Mouse (Mus musculus) E14TG2a.4 (cell line): ENCODE results near the gene Slpi.

Experiments
- H3K27me3 ChIP-seq: 2 replicates; pipeline ENCODE4 v1.6.1; 2014; ENCODE audit warnings: low read length, control low read depth; ENCODE audit not compliant: insufficient read depth
- H3K36me3 ChIP-seq: 2 replicates; pipeline ENCODE4 v1.6.1; 2014; ENCODE audit warnings: low read length, control low read depth; ENCODE audit not compliant: insufficient read depth
- H3K4me1 ChIP-seq: replicated peaks from 2 replicates; pipeline ENCODE4 v1.6.1; 2014; ENCODE audit warnings: low read depth, low read length, control low read depth
- H3K4me3 ChIP-seq: replicated peaks from 2 replicates; pipeline ENCODE4 v1.5.1; 2014; ENCODE audit warnings: mild to moderate bottlenecking, low read length
- H3K9me3 ChIP-seq: 2 replicates; pipeline ENCODE4 v1.6.1; 2014; ENCODE audit warnings: low read length, control low read depth
- CTCF ChIP-seq: conservative IDR thresholded peaks from 2 replicates; pipeline ENCODE4 v1.5.1; 2014; ENCODE audit warnings: low read length
- NANOG ChIP-seq: IDR thresholded peaks from 2 replicates; pipeline ENCODE4 v1.6.1; 2014; ENCODE audit warnings: borderline replicate concordance, low read length, mixed read lengths
- POU5F1 ChIP-seq: IDR thresholded peaks from 2 replicates; pipeline ENCODE4 v1.6.1; 2014; ENCODE audit warnings: low read length, borderline replicate concordance

Gene Slpi

DNA sequence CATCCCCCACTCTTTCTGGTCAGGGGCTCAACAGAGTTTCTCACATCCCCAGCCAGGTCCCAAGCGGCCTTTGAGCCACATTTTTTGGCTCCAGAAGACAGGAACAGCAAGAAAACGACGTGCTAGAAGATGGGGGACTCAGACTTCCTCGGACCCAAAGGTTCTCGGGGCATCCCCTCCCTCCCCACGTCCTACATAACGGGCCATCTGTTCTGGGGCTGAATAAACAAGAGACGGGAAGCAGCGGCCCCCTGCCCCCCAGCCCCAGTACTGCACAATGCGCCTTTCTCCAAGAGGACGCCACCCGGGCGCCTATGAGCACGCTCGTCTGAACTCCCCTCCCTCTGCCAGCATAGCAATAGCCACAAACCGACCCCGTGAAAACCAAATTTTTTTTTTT, at the start of gene Slpi:
Gene Slpi (minus strand): TSS at position 76 of the 400 bp plus-strand sequence.
- peaks cover 16% of the 10 kb centered on the region for H3K4me1 ChIP-seq
- H3K36me3 ChIP-seq, result no peaks in the 10 kb centered on the region
- peaks cover 13% of the 10 kb centered on the region for H3K9me3 ChIP-seq
- peaks cover 77% of the 10 kb centered on the region for H3K27me3 ChIP-seq
- TF ChIP-seq POU5F1 (no peak), NANOG (no peak)
- peak within 1 kb of the TSS; percentile 75 for H3K4me3 ChIP-seq

DNA sequence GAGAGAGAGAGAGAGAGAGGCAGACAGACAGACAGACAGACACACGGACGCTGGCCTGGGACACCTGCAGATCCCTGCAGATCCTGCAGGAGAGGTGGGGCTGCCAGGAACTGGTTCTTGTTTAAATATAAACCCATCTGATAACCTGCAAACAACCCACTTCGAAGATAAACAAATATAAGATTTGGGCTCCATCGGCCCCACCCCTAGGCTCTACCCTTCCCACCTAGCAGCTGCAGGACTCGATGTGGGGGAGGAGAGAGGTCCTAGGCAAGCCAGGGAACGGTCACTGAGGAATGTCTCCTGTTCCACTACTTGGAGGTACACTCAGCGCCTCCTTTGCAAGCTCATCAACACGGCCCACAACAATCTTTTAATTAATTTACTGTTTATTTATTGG, 49.4 kb upstream of the Slpi start:
- Histone ChIP-seq H3K27me3 (peaks cover 86% of the 10 kb centered on the region), H3K4me3 (no peak overlapping the region), H3K36me3 (peaks cover 5% of the 10 kb centered on the region; the same call in 1 of the 2 replicates), H3K9me3 (no peaks in the 10 kb centered on the region), H3K4me1 (peaks cover 92% of the 10 kb centered on the region)
- no peak for TF ChIP-seq POU5F1
- no peak for TF ChIP-seq NANOG
- TF ChIP-seq CTCF, result no peak

DNA sequence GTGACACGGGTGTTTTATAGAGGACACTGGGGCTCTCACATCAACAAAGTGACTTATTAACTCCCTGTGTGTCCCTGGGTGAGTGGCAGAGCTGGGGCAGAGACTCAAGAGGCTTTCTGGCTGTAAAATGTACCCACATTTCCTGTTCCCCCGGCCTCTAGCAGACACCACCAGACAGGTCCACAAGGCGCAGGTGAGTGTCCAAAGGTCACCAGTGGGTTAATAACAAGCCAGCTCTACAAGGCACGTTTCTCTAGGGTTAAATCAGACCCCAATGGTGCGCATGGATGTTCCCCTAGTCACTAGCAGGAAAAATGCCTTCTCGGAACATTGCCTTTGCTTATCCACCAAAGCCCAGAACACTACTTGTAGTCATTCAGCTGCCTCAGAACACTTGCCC, 48.8 kb upstream of the Slpi start:
- Histone ChIP-seq H3K4me3 (no peak overlapping the region), H3K36me3 (peaks cover 5% of the 10 kb centered on the region; the same call in 1 of the 2 replicates), H3K27me3 (peaks cover 90% of the 10 kb centered on the region), H3K9me3 (no peaks in the 10 kb centered on the region), H3K4me1 (peaks cover 95% of the 10 kb centered on the region)
- TF ChIP-seq POU5F1, result no peak
- no peak for TF ChIP-seq CTCF
- TF ChIP-seq NANOG, result no peak

DNA sequence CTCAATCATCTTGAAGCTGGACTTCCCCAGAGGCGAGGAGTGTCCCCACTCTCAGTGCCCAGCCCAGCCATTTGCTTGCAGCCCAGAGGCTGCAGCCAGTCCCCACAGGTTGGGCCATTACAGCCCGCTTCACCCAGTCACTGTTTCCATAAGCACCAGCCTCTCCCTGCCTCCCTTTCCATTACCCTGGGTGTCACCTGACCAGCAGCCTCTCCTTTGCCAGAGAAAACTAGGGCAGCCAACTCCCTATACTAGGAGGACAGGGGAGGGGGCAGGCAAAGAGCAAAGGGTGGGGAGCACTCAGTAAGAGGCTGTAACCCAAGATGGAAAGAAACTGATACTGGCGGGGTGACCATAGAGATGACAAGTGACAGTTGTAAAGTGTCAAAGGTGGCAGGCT, 48.1 kb upstream of the Slpi start:
- peak overlapping the region; percentile 27 for H3K4me3 ChIP-seq
- peaks cover 90% of the 10 kb centered on the region for H3K27me3 ChIP-seq
- H3K9me3 ChIP-seq, result no peaks in the 10 kb centered on the region
- peaks cover 95% of the 10 kb centered on the region for H3K4me1 ChIP-seq
- TF ChIP-seq CTCF, result no peak
- no peak for TF ChIP-seq POU5F1
- TF ChIP-seq NANOG, result no peak
- peaks cover 5% of the 10 kb centered on the region; the same call in 1 of the 2 replicates for H3K36me3 ChIP-seq

DNA sequence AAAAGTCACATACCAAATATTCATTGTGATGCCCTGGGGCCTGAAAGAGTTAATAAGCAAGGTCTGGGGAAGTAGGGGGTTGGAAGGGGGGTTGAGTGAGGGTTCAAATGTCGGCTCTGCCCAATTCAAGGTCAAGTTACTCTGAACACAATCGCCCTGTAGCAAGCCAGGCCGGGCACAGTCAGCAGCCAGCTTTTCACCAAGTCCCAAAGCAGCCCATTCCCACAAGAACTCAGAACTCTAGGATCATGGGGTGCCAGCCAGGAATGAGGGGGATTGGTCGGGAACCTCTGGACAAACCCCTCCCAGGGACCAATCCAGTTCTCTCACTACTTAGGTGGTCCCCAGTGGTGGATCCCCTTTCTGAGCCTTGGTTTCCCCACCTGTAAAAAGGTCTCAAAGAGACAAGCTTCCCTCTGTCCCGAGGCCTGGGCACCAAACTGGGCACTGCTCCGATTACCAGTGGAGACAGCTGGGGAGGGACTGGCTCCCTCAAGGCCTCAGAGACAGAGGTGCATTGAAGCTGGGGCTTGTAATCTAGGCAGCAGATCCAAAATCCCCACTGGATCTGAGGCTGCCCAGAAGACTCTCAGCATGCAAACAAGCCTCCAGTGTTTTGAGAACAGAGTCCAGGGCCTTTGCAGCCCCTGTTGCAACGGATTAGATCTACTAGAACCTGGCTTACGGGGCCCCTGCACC, 47.5 kb upstream of the Slpi start:
- H3K4me1 ChIP-seq, result peaks cover 95% of the 10 kb centered on the region
- no peak for TF ChIP-seq POU5F1
- TF ChIP-seq CTCF, result no peak
- no peak for TF ChIP-seq NANOG
- H3K9me3 ChIP-seq, result no peaks in the 10 kb centered on the region
- H3K4me3 ChIP-seq, result peak overlapping the region; percentile 27
- H3K36me3 ChIP-seq, result peaks cover 5% of the 10 kb centered on the region; the same call in 1 of the 2 replicates
- peaks cover 89% of the 10 kb centered on the region for H3K27me3 ChIP-seq

DNA sequence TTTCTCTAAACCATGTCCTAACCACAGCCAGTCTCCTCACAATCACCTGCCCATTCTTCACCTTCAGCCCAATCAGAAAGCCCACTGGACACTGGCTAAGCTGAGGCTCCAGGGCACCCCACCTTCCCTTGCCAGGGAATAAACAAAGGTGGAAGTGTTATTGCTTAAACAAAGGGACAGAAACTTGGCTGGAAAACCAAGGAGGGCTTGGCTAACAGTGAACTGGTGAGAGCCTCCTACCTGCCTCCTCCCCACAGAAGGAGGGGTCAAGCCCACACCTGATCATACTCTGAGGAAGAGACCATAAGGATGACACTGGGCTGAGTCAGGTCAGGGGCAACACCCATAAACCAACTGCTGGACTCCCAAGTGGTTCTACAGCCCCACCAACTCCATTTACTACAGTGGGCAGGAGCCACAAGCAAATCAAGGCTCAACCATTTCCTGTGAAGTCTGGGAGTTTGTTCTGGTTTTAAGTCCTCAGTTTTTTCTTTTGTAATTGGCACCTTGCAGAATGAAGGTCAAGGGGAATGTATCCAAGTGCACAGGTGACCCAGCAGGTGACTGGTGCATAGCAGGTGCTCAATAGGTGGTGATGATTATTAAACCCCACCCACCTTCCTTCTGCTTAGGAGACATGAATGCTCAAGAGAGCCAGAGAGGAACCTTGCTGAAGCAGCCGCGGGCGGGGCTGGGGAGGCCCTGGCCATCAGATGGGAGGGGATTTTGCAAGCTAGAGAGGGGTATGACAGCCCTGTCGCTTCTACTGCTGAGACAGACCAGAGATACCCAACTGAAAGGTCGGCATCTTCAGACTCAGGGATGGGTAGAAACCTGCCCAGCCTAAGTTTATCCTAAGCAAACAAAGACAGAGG, 46.6 kb upstream of the Slpi start:
- Histone ChIP-seq H3K4me3 (peak overlapping the region; percentile 27), H3K9me3 (no peaks in the 10 kb centered on the region), H3K36me3 (no peaks in the 10 kb centered on the region; the same call in 1 of the 2 replicates), H3K4me1 (peaks cover 94% of the 10 kb centered on the region), H3K27me3 (peaks cover 85% of the 10 kb centered on the region)
- TF ChIP-seq NANOG, result peak; percentile 10; the same call in 1 of the 2 replicates
- no peak for TF ChIP-seq CTCF
- no peak for TF ChIP-seq POU5F1

DNA sequence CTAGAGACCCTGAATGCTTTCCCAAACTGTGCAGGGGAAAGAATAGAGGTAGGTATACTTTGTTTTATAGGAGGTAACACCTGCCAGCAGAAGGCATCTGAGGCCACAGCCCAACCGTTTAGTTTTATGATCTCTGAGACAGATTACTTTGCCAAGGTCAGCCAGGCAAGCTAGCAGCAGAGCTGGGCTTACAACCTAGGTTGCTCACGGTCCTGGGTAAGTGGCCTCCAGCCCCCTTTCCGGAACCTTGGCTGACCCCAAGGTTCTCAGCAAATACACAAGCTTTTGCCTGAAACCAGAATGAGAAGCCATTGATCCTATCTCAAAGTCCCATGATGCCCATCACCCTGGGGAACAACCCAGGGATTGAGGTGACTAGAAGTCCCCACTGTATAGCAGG, 45.8 kb upstream of the Slpi start:
- Histone ChIP-seq H3K9me3 (no peaks in the 10 kb centered on the region), H3K27me3 (peaks cover 80% of the 10 kb centered on the region), H3K4me3 (no peak overlapping the region), H3K36me3 (peaks cover 2% of the 10 kb centered on the region), H3K4me1 (peaks cover 93% of the 10 kb centered on the region)
- no peak for TF ChIP-seq CTCF
- no peak for TF ChIP-seq POU5F1
- no peak for TF ChIP-seq NANOG

DNA sequence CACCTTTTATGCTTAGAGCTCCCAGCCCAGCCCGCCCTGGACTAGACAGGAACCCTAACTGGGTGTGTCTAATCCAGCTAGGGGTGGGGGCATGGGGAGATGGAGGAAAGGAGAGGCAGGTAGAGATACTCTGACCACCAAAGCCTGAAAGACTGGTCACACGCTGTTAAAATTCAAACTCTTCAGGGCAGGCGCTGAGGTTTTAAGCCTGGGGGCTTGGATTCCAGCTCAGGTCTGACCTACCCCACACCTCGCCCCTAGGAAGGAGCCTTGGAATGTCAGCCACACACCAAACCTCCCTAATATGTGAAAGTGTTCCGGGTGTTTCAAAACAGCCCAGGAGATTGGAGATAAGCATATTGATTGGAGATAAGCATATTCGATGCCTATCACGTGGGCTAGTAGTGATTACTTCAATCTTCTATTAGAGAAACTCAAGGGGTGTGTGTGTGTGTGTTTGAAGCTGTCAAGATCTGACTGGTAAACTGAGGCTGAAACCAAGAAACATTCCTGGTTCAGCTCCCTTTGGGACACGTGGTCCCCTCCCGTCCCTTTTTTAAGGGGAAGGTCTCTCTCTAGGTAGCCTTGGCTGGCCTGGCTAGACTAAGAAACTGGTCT, 44.5 kb upstream of the Slpi start:
- no peaks in the 10 kb centered on the region for H3K9me3 ChIP-seq
- peaks cover 83% of the 10 kb centered on the region for H3K27me3 ChIP-seq
- no peak for TF ChIP-seq NANOG
- no peak for TF ChIP-seq CTCF
- no peak for TF ChIP-seq POU5F1
- peaks cover 15% of the 10 kb centered on the region for H3K36me3 ChIP-seq
- H3K4me3 ChIP-seq, result peak overlapping the region; percentile 64
- peaks cover 95% of the 10 kb centered on the region for H3K4me1 ChIP-seq
